Mouse (Mus musculus) Patski (cell line): ENCODE measurements at regions not wholly inside any gene's neighbourhood (a gene's known extent, or its start where the extent isn't known, plus 50 kb on each side); places are given as distances from the start of the nearest gene placed in this dataset.

ENCODE experiments used
- ATAC-seq: fragments of 100-300 bp; one replicate; pipeline ENCODE4 v1.8.0; 2021
- CTCF ChIA-PET: fragments of 350-600 bp; sonication (Branson Sonifier 250); formaldehyde crosslinking; loops from one replicate; lab custom pipeline; 2022; ENCODE audit warnings: inconsistent platforms; lab: Charles Lee
- POLR2A ChIA-PET: fragments of 350-600 bp; sonication (Branson Sonifier 250); formaldehyde crosslinking; loops from one replicate; lab custom pipeline; 2022; ENCODE audit warnings: antibody characterized with exemption, inconsistent platforms; lab: Charles Lee
- DNase-seq: peaks from one replicate; pipeline ENCODE4 v3.0.0-alpha.2; 2011; ENCODE audit warnings: low read depth, low spot score
- H3K27me3 ChIP-seq: fragments of 371-371 bp; one replicate; pipeline ENCODE4 v1.5.1; 2021
- CTCF ChIP-seq: fragments of 100-300 bp; IDR thresholded peaks from one replicate; pipeline ENCODE4 v1.5.1; 2021
- in situ Hi-C: fragments of 300-500 bp; cut with MboI; formaldehyde crosslinking; loops from 3 replicates; pipeline ENCODE4 v1.11.1; 2018; ENCODE audit warnings: low pct_unique_long_range_greater_than_20kb, mixed read lengths

DNA sequence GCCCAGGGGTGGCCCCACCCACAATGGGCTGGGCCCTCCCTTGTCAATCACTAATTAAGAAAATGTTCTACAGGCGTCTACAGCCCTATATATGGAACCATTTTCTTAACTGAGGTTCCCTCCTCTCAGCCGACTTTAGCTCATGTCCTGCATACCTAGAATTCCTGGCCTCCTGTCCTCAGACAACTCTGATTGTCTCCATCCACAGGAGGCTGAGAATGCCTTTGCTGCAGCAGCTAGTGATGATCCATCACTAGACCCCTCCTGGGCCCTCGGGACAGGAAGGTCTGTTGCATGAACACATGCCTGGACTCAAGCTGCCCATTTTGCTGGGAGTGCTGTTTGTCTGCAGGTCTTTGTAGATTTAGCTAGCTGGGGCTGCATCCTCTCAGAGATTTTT lies 75.9 kb upstream of the 2410004P03Rik start:
- no peaks in the 10 kb centered on the region for H3K27me3 ChIP-seq
- CTCF ChIA-PET = interaction anchor here (1.1 kb wide), 1 partner anchor 14 kb away, joined by 3 read pairs; no protein-coding TSS in a partner anchor
- ATAC-seq (no peak), DNase-seq (no peak)
- in situ Hi-C loops = no loop called here
- TF ChIP-seq CTCF = no peak
- POLR2A ChIA-PET = no interaction called here

- in situ Hi-C loops = no loop called here
- POLR2A ChIA-PET = no interaction called here
- no peaks in the 10 kb centered on the region for H3K27me3 ChIP-seq
- DNase-seq = no peak
- no peak for ATAC-seq
- CTCF ChIA-PET = no interaction called here
- no peak for TF ChIP-seq CTCF
Observed at GRCm38 (mm10) chr12:17085209-17085574, 73.7 kb upstream of the 2410004P03Rik start.

GRCm38 (mm10) chr12:17084499-17085208 lies 73.1 kb upstream of the 2410004P03Rik start:
- ChIA-PET CTCF (no interaction called here), POLR2A (no interaction called here)
- H3K27me3 ChIP-seq = no peaks in the 10 kb centered on the region
- in situ Hi-C loops = no loop called here
- no peak for DNase-seq
- ATAC-seq = no peak
- no peak for TF ChIP-seq CTCF

GRCm38 (mm10) chr12:17071691-17072454 lies 60.3 kb upstream of the 2410004P03Rik start:
- H3K27me3 ChIP-seq = no peaks in the 10 kb centered on the region
- ChIA-PET CTCF (no interaction called here), POLR2A (no interaction called here)
- no peak for TF ChIP-seq CTCF
- DNase-seq (no peak), ATAC-seq (no peak)
- in situ Hi-C loops = no loop called here

DNA sequence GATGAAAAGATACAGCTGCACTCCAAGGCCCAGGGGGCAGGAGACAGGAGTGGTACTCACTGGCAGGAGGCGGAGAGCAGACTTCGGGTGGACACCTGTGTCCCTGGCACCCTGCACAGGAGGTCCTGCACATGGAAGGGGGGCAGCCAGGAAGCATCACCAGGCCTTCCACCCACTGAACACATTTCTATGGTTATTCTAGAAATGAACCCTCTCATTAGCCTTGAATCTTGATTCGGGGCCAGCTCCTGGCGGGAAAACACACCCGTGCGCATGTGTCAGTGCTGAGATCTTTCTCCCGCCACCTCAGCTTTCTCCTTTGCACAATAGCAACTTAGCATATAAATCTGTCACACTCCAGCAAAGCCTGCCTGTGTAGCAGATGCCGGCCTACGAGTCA lies 58.3 kb upstream of the 2410004P03Rik start:
- POLR2A ChIA-PET = no interaction called here
- CTCF ChIA-PET = no interaction called here
- H3K27me3 ChIP-seq = no peaks in the 10 kb centered on the region
- TF ChIP-seq CTCF = no peak
- no peak for DNase-seq
- in situ Hi-C loops = no loop called here
- ATAC-seq = no peak

DNA sequence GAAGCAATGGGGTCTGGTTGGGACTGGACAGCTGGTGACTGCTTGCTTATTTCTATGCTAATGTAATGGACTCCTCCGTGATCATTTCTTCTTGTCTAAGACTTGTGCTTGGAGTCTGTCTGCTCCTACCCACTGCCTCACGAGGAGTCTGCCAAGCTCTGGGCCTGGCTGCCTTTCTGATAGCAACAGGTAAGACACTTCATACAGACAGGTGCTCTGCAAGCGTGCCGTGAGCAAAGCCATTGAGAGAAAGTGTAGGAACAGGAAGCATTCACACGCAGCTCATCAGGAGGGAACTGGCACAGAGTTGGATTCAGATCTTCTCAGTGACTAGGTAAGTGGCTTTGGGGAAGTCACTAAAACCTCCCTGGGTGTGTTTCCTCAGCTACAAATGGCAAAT lies 57.6 kb upstream of the 2410004P03Rik start:
- no peaks in the 10 kb centered on the region for H3K27me3 ChIP-seq
- ATAC-seq = no peak
- ChIA-PET POLR2A (no interaction called here), CTCF (no interaction called here)
- no peak for TF ChIP-seq CTCF
- in situ Hi-C loops = no loop called here
- DNase-seq = no peak

DNA sequence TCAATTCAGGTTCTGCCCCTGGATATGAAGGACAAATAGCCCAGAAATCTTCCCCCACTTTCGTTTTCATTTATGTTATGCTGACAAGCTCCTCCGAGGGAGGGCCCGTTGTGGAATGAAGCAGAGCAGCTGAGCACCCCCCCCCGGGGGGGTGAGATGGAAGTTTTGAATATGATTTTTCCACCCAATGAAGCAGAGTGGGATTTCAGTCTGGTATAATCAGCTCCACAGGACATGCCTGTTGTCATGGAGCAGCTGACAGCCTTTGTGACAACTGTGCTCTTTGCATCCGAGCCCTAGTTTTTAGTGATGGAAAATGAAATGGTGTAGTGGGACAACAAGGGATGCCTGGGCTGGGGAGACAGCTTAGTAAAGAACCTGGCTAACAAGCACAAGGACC lies 52.4 kb upstream of the 2410004P03Rik start:
- TF ChIP-seq CTCF = no peak
- CTCF ChIA-PET = no interaction called here
- ATAC-seq = no peak
- no peaks in the 10 kb centered on the region for H3K27me3 ChIP-seq
- DNase-seq = no peak
- POLR2A ChIA-PET = no interaction called here
- in situ Hi-C loops = no loop called here
